ENCODE assay signal across 13 mouse cellular contexts in genomic region chr12:25398726-25399125, GRCm38 (mm10).
"Had no signal": no experiment of that assay in that cellular context is flagged by ENCODE, and none has a peak within 500 bp of the region (broad histone marks: within the 10 kb centered on the region; RNA-seq: fewer than 3 reads in every experiment).

No protein-coding gene starts in this region.

- H3K36me3 ChIP-seq: limb, embryonic 13.5 days; liver, embryonic 15.5 days; midbrain, embryonic 13.5 days; neural tube, embryonic 12.5 days; stomach, embryonic 15.5 days had no signal

- H3K27me3 ChIP-seq: limb, embryonic 13.5 days; liver, embryonic 15.5 days; midbrain, embryonic 13.5 days; neural tube, embryonic 12.5 days; stomach, embryonic 15.5 days had no signal

- DNase-seq: kidney, adult 18-20 months; kidney, postnatal 14 days; left cerebral cortex, postnatal 4 days; lung, embryonic 14.5 days; lung, postnatal 4 days; right cerebral cortex, postnatal 14 days; thymus, adult 2 months; thymus, postnatal 25 days had no signal

- H3K4me2 ChIP-seq: limb, embryonic 13.5 days; liver, embryonic 15.5 days; lung, embryonic 14.5 days; midbrain, embryonic 13.5 days; neural tube, embryonic 12.5 days; stomach, embryonic 15.5 days had no signal

- H3K9ac ChIP-seq: limb, embryonic 13.5 days; liver, embryonic 15.5 days; lung, embryonic 14.5 days; midbrain, embryonic 13.5 days; neural tube, embryonic 12.5 days; stomach, embryonic 15.5 days had no signal

- H3K4me3 ChIP-seq: limb, embryonic 13.5 days; liver, embryonic 15.5 days; midbrain, embryonic 13.5 days; neural tube, embryonic 12.5 days; stomach, embryonic 15.5 days had no signal

- H3K9me3 ChIP-seq: limb, embryonic 13.5 days; liver, embryonic 15.5 days; midbrain, embryonic 13.5 days; neural tube, embryonic 12.5 days; stomach, embryonic 15.5 days had no signal

- H3K27ac ChIP-seq: limb, embryonic 13.5 days; liver, embryonic 15.5 days; midbrain, embryonic 13.5 days; neural tube, embryonic 12.5 days; stomach, embryonic 15.5 days had no signal

- H3K4me1 ChIP-seq: limb, embryonic 13.5 days; liver, embryonic 15.5 days; midbrain, embryonic 13.5 days; neural tube, embryonic 12.5 days; stomach, embryonic 15.5 days had no signal
